Mouse (Mus musculus): ENCODE data around the gene Macc1. TPM values are rescaled to one million over a fixed set of nuclear protein-coding genes. Genes with fewer than 3 reads are reported as not detected.

Macc1 gene
- polyA plus RNA-seq, 1 experiment, result 0.20 TPM

- Histone ChIP-seq H3K27ac (ENCODE audit: insufficient read depth, low read depth, low read length) (no peak overlapping the region), H3K36me3 (ENCODE audit: control insufficient read depth, insufficient read depth, low read length) (no peaks in the 10 kb centered on the region), H3K4me3 (ENCODE audit: insufficient read depth, low read depth, low read length) (no peak overlapping the region), H3K27me3 (replicated peaks; ENCODE audit: control insufficient read depth, insufficient read depth, low read length) (no peaks in the 10 kb centered on the region), H3K4me1 (ENCODE audit: control insufficient read depth, insufficient read depth, low read length) (no peaks in the 10 kb centered on the region; the same call in 1 of the 2 replicates)
- no peak for TF ChIP-seq POLR2A (IDR thresholded peaks at IDR 0.05; ENCODE audit: low read depth, low read length)
- no peak for TF ChIP-seq CTCF (conservative IDR thresholded peaks at IDR 0.05; ENCODE audit: insufficient read depth, insufficient read length, low read depth, low read length)
- DNase-seq, result peak; percentile 5
- 70% methylated on average over 7 of the region's 7 CpGs for WGBS
These were observed 43.6 kb downstream of the Macc1 start for GRCm38 (mm10) chr12:119357418-119358241.

DNA sequence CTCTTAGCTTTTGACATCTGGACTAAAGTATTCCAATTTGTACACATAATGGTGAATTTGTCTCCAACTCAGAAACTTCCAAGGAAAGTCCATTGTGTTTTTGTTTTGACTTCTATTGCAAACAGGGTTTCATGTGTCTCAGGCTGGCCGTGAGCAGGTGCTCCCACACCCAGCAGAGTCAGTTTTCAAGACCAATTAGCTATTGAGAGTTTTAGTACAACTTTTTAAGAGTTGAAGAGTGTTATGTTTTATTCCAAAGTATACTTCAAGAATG, 44.1 kb downstream of the Macc1 start:
- no peaks in the 10 kb centered on the region; the same call in 1 of the 2 replicates for H3K4me1 ChIP-seq (ENCODE audit: control insufficient read depth, insufficient read depth, low read length)
- no peaks in the 10 kb centered on the region for H3K27me3 ChIP-seq (replicated peaks; ENCODE audit: control insufficient read depth, insufficient read depth, low read length)
- WGBS, result 42% methylated on average over 1 of the region's 1 CpGs
- DNase-seq, result no peak
- no peak for TF ChIP-seq POLR2A (IDR thresholded peaks at IDR 0.05; ENCODE audit: low read depth, low read length)
- no peak for TF ChIP-seq CTCF (conservative IDR thresholded peaks at IDR 0.05; ENCODE audit: insufficient read depth, insufficient read length, low read depth, low read length)
- H3K27ac ChIP-seq (ENCODE audit: insufficient read depth, low read depth, low read length), result no peak overlapping the region
- H3K36me3 ChIP-seq (ENCODE audit: control insufficient read depth, insufficient read depth, low read length), result no peaks in the 10 kb centered on the region
- no peak overlapping the region for H3K4me3 ChIP-seq (ENCODE audit: insufficient read depth, low read depth, low read length)

DNA sequence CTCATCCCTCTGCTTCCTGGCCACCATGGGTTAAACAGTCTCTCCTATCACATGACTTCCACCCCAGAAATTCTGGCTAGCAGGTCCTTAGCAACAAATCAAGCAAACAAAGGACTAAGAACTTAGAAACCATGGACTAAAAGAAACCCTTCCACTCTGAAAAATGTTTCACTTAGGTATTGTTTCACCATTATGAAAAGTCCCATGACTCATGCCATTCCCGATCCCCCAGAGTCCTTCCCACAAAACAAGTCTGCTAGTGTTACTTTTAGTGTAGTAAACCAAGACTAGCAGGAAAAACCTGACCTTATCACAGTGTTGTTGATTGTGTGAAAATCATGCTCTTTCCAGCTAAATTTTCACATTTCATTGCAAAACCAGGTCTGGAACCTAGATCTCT, 51.0 kb downstream of the Macc1 start:
- no peak overlapping the region for H3K27ac ChIP-seq (ENCODE audit: insufficient read depth, low read depth, low read length)
- DNase-seq, result no peak
- H3K27me3 ChIP-seq (replicated peaks; ENCODE audit: control insufficient read depth, insufficient read depth, low read length), result no peaks in the 10 kb centered on the region
- 85% methylated on average over 1 of the region's 1 CpGs for WGBS
- H3K36me3 ChIP-seq (ENCODE audit: control insufficient read depth, insufficient read depth, low read length), result no peaks in the 10 kb centered on the region
- no peaks in the 10 kb centered on the region for H3K4me1 ChIP-seq (ENCODE audit: control insufficient read depth, insufficient read depth, low read length)
- no peak overlapping the region for H3K4me3 ChIP-seq (ENCODE audit: insufficient read depth, low read depth, low read length)
- no peak for TF ChIP-seq CTCF (conservative IDR thresholded peaks at IDR 0.05; ENCODE audit: insufficient read depth, insufficient read length, low read depth, low read length)
- no peak for TF ChIP-seq POLR2A (IDR thresholded peaks at IDR 0.05; ENCODE audit: low read depth, low read length)

DNA sequence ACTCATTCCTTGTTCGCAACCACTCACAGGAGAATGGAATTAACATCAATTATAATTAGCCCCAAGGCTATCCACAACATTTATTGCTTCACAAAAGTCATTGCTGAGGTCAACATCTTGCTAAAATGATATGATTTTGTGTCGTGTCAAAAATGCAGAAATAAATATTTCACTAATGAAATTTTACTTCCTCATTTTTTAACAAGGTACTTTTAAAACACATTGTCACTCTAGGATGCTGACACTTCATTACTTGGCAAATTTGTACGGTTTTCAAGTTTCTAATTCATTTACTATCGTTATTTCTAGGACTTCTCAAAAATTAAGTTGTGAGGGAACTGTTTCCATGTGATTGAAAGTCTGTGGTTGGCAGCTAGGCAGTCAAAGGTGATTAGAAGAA, 55.8 kb downstream of the Macc1 start:
- DNase-seq, result no peak
- TF ChIP-seq POLR2A (IDR thresholded peaks at IDR 0.05; ENCODE audit: low read depth, low read length) (no peak), CTCF (conservative IDR thresholded peaks at IDR 0.05; ENCODE audit: insufficient read depth, insufficient read length, low read depth, low read length) (no peak)
- no peaks in the 10 kb centered on the region for H3K36me3 ChIP-seq (ENCODE audit: control insufficient read depth, insufficient read depth, low read length)
- no peaks in the 10 kb centered on the region for H3K4me1 ChIP-seq (ENCODE audit: control insufficient read depth, insufficient read depth, low read length)
- no peaks in the 10 kb centered on the region for H3K27me3 ChIP-seq (replicated peaks; ENCODE audit: control insufficient read depth, insufficient read depth, low read length)
- no peak overlapping the region for H3K4me3 ChIP-seq (ENCODE audit: insufficient read depth, low read depth, low read length)
- WGBS, result 63% methylated on average over 4 of the region's 4 CpGs
- H3K27ac ChIP-seq (ENCODE audit: insufficient read depth, low read depth, low read length), result no peak overlapping the region

- Histone ChIP-seq H3K36me3 (ENCODE audit: control insufficient read depth, insufficient read depth, low read length) (no peaks in the 10 kb centered on the region), H3K4me3 (ENCODE audit: insufficient read depth, low read depth, low read length) (no peak overlapping the region), H3K27ac (ENCODE audit: insufficient read depth, low read depth, low read length) (no peak overlapping the region), H3K4me1 (ENCODE audit: control insufficient read depth, insufficient read depth, low read length) (no peaks in the 10 kb centered on the region), H3K27me3 (replicated peaks; ENCODE audit: control insufficient read depth, insufficient read depth, low read length) (no peaks in the 10 kb centered on the region)
- no peak for TF ChIP-seq CTCF (conservative IDR thresholded peaks at IDR 0.05; ENCODE audit: insufficient read depth, insufficient read length, low read depth, low read length)
- TF ChIP-seq POLR2A (IDR thresholded peaks at IDR 0.05; ENCODE audit: low read depth, low read length), result no peak
- DNase-seq, result no peak
- 66% methylated on average over 4 of the region's 4 CpGs for WGBS
These were observed 58.3 kb downstream of the Macc1 start for GRCm38 (mm10) chr12:119372359-119372758.

- TF ChIP-seq CTCF (conservative IDR thresholded peaks at IDR 0.05; ENCODE audit: insufficient read depth, insufficient read length, low read depth, low read length), result no peak
- TF ChIP-seq POLR2A (IDR thresholded peaks at IDR 0.05; ENCODE audit: low read depth, low read length), result no peak
- DNase-seq, result no peak
- Histone ChIP-seq H3K27ac (ENCODE audit: insufficient read depth, low read depth, low read length) (no peak overlapping the region), H3K4me3 (ENCODE audit: insufficient read depth, low read depth, low read length) (no peak overlapping the region), H3K4me1 (ENCODE audit: control insufficient read depth, insufficient read depth, low read length) (no peaks in the 10 kb centered on the region), H3K27me3 (replicated peaks; ENCODE audit: control insufficient read depth, insufficient read depth, low read length) (no peaks in the 10 kb centered on the region), H3K36me3 (ENCODE audit: control insufficient read depth, insufficient read depth, low read length) (no peaks in the 10 kb centered on the region)
These were observed 62.8 kb downstream of the Macc1 start for GRCm38 (mm10) chr12:119376879-119377278.

- no peak overlapping the region for H3K27ac ChIP-seq (ENCODE audit: insufficient read depth, low read depth, low read length)
- TF ChIP-seq POLR2A (IDR thresholded peaks at IDR 0.05; ENCODE audit: low read depth, low read length) (no peak), CTCF (conservative IDR thresholded peaks at IDR 0.05; ENCODE audit: insufficient read depth, insufficient read length, low read depth, low read length) (no peak)
- no peaks in the 10 kb centered on the region for H3K4me1 ChIP-seq (ENCODE audit: control insufficient read depth, insufficient read depth, low read length)
- DNase-seq, result no peak
- WGBS, result 94% methylated on average over 1 of the region's 1 CpGs
- H3K4me3 ChIP-seq (ENCODE audit: insufficient read depth, low read depth, low read length), result no peak overlapping the region
- H3K36me3 ChIP-seq (ENCODE audit: control insufficient read depth, insufficient read depth, low read length), result no peaks in the 10 kb centered on the region
- no peaks in the 10 kb centered on the region for H3K27me3 ChIP-seq (replicated peaks; ENCODE audit: control insufficient read depth, insufficient read depth, low read length)
These were observed 67.8 kb downstream of the Macc1 start for GRCm38 (mm10) chr12:119381839-119382238.
